Mouse (Mus musculus): Measurements from ENCODE around the gene Edil3.

DNA sequence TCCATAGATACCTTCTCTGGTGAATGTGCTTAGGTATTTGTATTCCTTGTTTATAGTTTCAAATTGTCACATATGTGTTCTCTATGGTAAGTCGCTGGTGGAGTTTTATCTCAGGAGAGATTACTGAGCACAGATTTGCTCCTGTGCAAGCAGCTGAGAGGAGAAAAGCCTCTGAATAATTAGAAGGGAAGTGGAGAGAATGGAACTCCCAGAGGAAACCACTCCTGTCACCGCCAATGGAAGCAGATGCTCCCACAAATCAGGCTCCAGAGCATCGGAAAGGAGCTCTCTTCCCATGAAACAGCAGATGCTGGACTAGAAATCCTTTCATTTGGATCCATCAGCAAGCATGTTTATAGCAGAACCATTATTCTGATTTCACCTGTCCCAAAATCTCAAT, 534.0 kb downstream of the Edil3 start:
- TF ChIP-seq CTCF (IDR thresholded peaks at IDR 0.05; ENCODE audit: insufficient read depth, low read length) (no peak), POLR2A (IDR thresholded peaks at IDR 0.05; ENCODE audit: borderline replicate concordance, extremely low read depth, low read depth, low read length) (no peak)

Data from lung, adult 2 months (tissue).